Mouse (Mus musculus) spleen, adult 2 months (tissue): ENCODE measurements around the gene Arhgef15.

Source experiments
- CTCF ChIP-seq: fragments of 200-500 bp; IDR thresholded peaks from 2 replicates; pipeline ENCODE4 v1.5.1; 2011; ENCODE audit warnings: mild to moderate bottlenecking, inconsistent platforms; ENCODE audit not compliant: insufficient read depth, insufficient read length, insufficient replicate concordance; ENCODE audit errors: extremely low read depth
- POLR2A ChIP-seq: fragments of 200-500 bp; IDR thresholded peaks from 2 replicates; pipeline ENCODE4 v1.6.1; 2011; ENCODE audit warnings: low read depth, low read length, inconsistent platforms

- TF ChIP-seq CTCF (no peak), POLR2A (no peak)
These were observed 46.3 kb upstream of the Arhgef15 start for GRCm38 (mm10) chr11:69003592-69003991.
